Mouse (Mus musculus) megakaryocyte-erythroid progenitor cell, adult 5-6 weeks (primary cell): ENCODE results near the gene Lamb1. TPM values are rescaled to one million over a fixed set of nuclear protein-coding genes. Genes with fewer than 3 reads are reported as not detected.

ENCODE experiments used
- ATAC-seq: replicated peaks from 2 replicates; pipeline ENCODE4 v1.8.0; 2016; ENCODE audit warnings: mild to moderate bottlenecking, inconsistent platforms; ENCODE audit not compliant: severe bottlenecking, poor library complexity, low FRiP score, low TSS enrichment
- total RNA-seq, 2 experiments: library from RNA; stranded (forward) in 1 of 2; stranded (reverse) in 1 of 2; fragments of 200-1000, 215-1000 nt in 1 of 2; fragments of >200 nt in 1 of 2; fragmentation: Nextera tagmentation in 1 of 2; gene quantifications; 2 replicates each; pipeline ENCODE4 v1.2.3; 2014 to 2017

Lamb1 gene
- total RNA-seq, 2 experiments from 2014 or later = not detected

DNA sequence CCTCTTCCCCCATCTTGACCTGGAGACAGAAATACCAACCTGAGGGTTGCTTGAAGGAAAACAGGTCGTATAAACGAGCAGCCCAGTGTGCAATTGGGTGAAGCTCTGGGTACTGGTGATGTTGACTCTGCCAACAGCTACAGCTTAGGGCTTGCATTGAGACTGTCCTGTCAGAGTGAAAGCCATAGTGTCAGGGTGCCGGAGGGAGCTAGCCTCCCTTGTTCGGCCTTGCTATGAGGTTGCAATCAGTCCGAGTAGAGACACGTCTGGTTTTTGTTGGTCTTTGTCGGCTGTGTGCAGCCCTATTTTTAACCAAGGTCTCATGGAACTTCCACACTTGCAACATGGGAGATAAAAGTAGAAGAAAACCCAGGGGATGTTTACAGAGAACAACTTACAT lies 15.3 kb downstream of the Lamb1 start:
- ATAC-seq = no peak

DNA sequence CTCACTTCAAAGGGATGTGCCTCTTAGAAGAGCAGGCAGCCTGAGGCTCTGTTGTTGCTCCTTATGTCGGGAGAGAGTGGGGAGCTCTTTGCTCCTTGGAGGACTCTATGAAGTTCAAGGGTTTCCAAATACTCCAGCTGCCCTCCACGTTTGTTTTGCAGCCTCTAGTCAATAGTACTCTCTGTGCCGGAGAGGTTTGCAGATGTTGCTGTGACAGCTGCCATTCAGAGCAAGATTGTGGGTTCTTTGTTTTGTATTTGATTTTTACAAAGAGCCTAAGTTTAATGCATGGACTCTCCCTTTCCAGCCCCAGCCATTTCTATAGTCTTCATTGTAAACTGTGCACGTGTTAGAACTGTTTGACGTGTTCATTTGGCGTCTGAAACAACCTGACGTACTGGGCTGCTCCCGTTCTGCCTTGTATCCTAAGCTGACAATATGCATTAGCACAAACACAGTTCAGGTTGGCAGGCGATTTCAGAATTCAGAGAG lies 16.1 kb downstream of the Lamb1 start:
- no peak for ATAC-seq

DNA sequence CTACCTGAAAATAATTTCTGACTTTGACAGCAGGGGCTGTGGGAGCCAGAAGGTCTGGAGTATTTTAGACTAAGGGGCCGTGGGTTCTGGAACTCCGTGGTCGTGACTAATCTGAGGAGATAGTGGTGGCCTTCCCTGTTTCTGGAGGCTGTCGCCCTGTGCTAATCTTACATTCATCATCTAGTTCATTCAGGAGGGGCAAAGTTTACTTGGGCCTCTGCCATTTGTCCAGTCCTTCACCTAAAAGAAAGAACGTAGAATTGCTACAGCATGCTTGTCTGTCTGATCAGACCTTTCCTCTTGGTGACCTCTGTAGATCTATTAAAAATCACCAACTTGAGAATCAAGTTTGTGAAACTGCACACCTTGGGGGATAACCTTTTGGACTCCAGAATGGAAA lies 17.2 kb downstream of the Lamb1 start:
- ATAC-seq = no peak

DNA sequence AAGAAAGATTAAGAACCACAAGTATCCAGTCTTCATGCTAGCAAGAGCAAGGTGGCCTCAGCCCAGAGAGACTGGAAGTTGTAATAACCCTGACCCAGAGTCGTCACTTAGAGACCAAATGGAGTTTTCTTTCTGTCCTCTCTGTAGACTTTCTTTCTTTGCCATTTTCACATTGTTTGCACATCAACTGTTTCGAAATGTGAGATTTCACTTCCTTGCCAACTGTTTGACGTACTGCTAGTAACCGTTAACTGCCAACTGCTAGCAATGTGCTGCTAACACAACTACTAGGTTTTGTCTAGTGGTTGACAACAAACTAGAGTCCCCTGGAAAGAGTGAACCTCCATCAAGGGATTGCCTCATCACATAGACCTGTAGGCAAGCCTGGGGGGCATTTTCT lies 18.1 kb downstream of the Lamb1 start:
- no peak for ATAC-seq

DNA sequence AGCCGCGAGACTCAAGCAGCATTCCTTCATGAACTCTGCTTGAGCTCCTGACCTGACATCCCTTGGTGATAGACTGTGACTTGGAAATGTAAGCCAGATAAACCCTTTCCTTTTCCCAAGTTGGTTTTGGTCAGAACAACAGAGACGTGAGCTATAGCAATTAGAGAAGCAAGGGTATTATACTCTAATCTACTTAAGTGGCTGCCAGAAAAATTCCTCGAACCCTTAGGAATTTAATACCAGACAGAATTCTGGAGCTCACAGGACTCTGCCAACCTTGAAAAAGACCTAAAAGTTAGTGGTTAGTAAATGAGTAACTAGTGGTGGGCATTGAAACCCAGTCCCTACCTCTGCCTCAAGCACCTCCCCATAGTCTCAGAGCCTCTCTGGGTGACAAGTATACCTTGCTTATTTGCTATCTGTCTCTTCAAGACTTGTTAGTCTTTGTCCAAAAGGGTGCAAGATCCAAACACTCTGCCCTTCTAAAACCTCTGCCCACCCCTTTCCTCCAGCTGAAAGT lies 18.6 kb downstream of the Lamb1 start:
- ATAC-seq = no peak

DNA sequence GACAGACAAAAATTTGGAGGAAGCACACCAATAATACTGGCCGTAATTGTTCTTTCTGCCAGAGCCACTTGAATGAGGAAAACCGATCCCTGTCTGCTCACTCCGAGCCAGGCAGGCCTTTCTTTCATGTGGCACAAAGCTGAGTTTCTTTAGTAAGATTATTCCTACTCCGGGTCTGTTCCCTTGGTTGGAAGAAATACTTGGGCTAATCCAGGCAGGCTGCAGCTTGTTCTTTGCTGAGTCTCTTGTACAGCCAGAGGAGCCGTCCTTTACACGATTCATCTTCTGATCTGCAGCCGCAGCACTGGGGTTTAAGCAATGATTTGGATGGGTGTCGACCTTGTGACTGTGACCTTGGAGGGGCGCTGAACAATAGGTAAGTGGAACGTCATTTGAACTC lies 24.0 kb downstream of the Lamb1 start:
- ATAC-seq = no peak

DNA sequence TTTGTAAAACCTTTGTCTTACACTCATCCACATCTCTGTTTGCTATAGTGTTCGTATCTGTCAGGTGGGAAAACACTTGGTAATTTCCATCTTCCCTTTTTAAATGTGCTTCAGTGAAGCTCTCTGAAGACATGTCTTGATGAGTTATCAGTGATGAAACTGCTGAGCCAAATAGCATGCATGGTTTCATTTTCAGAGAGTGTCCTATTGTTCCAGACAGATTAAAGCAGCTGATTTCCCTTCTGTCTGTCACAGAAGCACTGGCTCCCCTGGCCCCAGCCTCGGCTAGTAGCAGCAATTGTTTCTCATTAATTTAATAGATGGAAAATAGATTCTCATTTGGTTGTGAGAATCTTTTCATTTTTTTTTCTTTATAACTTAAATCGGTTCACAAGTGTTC lies 25.9 kb downstream of the Lamb1 start:
- no peak for ATAC-seq

DNA sequence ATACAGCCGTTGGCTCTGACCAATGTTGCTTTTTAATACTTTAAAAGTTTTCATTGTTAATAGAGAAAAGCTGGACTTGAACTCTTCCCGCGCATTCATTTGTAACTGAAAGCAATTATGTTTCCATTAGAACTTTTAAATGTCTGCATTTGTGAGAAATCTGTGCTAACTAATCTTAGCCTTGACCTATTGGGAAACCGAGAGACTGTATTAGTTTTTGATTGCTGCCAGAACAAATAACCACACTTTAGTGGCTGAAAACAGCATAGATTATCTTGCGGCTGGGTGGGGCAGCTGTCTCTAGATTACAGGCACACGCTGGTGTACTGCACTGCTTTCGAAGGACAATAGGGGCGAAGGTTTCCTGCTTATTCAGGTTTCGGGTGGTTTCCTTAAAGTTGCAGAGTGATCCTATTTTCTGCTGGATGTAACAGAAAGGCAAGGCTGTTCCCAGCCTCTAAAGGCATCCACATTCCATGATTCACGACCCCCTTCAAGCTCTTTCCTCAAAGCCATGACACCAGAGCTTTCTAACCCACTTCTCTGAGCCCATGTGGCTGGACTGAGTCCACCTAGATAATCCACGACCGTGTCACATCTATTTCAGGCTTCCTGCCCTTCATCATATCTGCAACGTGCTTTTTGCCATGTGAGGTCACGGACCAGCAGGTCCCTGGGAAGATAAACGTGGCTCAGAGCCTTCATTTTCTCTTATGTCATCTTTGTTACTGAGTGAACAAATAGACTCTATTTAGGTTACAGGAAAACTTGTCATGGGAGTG lies 28.5 kb downstream of the Lamb1 start:
- no peak for ATAC-seq

DNA sequence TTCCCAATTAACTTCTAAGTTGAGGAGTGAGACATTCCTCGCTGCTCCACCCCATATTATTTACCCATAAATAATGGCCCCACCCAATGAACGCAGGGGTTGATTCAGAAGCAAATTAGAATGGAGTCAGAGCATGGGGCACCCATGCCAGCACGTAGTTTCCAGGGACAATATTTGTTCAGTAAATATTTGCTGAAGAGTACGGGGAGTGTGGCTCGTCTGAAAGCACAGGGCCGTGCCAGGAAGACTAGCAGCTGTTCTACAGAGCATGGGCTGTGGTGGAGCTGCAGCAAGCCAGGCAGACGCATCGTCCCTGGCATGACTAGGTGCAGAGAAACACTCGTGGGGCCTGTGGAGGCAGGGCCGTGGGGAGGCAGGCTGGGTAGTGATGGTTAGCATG lies 29.5 kb downstream of the Lamb1 start:
- no peak for ATAC-seq

DNA sequence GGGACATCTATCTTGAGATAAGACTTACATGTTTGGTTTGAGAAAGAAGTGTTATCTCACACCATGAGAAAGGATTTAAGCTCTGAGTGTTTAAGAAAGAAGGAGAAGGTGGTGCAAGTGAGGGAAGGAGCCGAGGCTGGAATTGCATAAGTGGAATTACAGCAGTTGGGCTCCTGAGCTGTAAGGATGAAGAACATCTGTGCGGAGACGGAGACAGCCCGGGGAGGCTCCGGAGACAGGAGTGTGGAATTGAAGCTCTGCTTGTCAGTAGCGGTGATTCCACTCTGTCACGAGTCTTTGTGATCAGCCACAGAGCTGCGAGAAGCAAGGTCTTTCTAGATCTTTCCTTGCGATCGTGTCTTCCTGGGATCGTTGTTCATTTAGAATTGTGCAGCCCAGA lies 30.0 kb downstream of the Lamb1 start:
- no peak for ATAC-seq

DNA sequence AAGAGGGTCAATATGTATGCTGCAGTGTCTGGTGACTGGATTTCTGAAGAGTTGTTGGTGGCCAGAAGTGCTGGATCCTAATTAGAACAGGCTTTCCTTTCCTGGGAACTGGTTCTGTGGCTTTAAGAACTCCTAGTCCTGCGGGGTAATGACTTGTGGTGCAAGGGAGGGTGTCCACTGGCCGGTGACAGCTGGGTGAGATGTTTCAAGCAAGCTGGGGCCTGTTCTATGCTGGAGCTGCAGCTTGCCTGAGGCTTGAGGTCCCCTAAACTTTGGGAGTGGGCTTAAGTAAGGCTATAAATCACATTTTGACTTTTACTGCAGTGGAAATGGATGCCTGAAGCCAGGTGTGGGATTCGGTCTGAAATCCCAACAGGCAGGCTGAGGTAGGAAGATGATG lies 30.5 kb downstream of the Lamb1 start:
- ATAC-seq = no peak

DNA sequence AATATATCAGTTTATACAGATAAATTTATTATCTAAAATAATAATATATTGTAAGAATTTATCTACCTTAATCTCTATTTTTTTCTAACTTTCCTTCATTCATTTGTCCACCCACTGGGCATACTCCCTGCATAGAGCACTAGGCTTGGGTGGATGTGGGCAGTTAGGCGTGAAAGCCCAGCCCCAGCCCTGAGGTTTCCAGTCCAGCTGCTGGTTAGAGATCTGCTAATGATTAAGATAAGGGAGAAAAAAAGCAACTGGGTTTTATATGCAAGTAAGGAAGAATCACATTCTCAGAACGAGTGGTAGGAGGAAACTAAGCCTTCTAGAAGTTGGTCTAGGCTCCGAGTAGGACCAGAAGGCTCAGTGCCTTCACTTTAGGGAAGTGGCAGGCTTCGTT lies 31.1 kb downstream of the Lamb1 start:
- no peak for ATAC-seq

DNA sequence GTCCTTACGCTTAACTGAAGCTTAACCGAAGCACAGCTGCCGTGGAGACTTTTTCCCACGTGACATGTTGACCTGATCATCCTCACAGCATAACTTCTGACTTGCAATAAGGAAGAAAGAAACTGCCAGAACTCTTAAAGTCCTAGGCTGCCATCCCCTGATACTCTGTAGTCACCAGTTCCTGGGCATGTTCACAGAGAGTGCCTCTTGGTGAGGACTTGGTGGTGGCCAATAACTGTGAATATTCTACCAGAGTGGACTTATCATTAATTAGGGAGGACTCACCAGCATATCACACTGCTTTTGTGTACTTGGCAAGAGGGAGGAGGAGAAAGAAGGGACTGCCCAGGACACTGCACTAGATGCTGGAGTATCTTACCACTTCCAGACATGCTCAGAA lies 33.1 kb downstream of the Lamb1 start:
- no peak for ATAC-seq

DNA sequence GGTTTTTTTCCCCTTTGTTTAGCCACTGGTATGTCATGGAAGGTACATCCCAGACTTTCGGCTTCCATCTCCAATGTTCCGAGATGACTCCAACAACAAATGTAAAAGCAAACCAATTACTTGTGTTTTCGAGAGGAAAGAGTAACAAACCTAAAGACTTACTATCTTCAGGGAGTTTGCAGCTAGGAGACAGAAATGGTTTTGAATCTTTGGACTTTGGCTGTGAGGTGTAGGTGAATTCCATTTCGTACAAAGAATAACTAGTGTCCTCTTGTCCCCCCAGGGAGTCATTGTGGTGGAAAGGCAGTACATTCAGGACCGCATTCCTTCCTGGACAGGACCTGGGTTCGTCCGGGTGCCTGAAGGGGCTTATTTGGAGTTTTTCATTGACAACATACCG lies 33.5 kb downstream of the Lamb1 start:
- no peak for ATAC-seq

DNA sequence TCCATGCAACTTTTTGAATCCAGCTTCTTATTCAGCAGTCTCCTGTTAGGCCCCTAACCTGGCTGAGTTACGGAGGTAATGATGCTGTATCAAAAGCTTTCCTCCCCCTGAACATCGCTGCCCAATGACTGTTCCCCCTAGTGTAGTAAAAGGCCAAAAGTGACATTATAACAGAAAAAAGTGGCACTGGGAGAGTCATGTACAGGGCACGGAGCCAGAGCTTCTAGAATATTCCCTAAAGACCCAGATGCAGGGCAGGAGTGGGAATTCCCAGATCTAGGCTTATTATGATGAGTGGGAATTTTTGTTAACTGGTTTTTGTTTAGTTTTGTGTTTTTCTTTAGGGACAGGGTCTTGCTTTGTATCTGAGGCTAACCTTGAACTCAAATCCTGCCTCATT lies 34.1 kb downstream of the Lamb1 start:
- no peak for ATAC-seq

DNA sequence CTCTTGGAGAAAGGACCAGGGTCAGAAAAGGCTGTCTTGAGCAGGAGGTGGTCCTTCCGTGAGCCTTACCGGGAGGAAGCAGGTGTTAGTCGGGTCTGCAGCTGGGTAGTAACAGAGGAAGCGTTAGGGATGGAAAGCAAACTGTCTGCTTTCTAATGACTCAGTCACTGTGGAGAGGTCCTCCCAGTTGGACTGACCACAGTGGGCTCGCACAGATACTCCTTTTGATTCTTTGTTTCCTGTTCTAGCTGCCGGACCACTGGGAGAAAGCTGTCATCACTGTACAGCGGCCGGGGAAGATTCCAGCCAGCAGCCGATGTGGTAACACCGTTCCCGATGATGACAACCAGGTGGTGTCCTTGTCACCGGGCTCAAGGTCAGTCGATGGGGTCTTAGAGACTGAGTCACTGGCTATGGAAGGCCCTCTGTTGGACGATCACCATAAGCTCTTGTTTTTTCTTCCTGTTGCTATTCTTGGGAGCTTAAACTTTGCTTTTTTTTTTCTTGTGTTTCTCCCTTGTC lies 34.7 kb downstream of the Lamb1 start:
- ATAC-seq = no peak

DNA sequence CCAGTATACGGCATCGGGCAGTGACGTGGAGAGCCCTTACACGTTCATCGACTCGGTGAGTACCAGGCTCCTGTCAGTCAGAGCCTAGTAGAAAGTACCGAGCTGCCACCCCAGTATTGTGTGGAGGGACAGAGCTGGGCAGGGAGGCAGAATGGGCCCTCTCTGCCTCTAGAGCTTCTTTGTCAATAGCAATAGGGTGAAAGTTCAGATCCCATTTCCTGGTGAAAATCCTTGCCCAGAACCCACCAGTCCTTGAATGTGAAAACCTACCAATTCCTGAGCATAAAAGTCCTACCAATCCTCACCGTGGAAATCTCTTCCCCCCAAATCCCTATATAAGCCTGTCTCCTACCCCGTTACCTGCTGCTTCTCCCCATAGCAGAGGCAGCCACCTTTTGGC lies 35.2 kb downstream of the Lamb1 start:
- no peak for ATAC-seq

DNA sequence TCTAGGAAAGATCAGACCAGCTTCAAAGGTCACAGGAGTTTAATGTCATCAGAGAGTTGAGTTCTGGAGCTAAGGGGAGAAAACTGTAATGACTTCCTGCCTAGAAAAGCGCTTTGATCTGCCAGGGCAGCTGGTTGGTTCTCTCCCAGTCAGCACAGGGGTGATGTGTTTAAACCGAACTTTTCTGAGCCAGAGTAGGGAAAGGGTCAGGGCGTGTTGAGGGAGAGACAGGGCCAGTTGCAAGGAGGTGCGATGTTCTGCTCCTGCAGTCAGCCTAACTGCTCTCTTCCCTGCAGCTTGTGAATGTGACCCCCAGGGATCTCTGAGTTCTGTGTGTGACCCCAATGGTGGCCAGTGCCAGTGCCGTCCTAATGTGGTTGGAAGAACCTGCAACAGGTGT lies 37.2 kb downstream of the Lamb1 start:
- ATAC-seq = no peak

DNA sequence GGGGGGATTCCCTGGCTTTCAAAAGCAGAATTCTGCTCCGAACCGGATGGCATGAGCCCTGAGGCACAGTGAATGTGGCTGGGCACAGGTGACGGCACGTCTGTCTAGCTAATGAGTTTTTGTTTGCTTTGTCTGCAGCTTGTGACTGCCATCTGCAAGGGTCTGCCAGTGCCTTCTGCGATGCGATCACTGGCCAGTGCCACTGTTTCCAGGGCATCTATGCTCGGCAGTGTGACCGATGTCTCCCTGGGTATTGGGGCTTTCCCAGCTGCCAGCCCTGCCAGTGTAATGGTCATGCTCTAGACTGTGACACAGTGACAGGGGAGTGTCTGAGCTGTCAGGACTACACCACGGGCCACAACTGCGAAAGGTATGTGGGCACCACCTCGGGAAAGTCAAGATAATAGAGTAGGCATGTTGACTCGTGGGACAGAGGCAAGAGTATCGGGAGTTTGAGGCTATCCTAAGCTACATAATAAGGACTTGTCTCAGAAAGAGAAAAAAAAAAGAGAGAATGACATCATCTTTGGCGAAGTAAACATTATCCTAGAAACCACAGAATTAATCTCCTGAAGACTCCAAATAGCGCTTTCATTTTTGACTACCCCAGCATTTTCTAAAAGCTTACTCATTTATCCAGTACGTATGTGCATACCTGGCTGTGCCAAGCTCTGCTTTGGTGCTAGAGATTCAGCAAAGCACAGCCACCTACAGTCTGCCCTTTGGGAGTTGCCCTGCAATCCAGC lies 37.9 kb downstream of the Lamb1 start:
- no peak for ATAC-seq

DNA sequence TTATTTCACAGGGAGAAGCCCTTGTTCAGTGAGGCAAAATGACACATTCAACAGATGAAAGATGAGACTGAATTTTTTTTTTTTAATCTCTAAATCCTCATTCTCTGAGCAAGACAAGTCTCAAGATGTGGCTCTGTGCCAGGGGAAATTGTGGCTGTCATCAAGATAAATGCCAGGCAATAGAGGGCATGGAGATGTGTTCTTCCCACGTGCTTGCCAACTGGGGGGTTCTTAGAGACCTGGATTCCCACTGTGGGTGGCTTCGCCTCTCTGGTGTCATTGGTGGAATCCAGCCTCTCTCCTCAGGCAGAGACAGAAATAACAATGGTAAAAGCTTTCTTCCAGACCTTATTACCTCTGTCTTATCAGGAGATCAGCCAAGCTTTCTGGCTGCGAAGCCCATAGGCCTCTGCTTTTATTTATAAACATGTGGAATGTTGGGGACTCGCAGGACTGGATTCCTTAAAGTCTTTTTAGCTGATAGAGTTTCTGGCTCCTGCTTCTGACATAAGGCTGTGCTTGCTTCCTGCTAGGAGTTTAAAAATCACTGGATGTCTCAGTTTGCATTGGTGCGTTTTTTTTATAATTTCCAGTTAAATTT lies 41.1 kb downstream of the Lamb1 start:
- no peak for ATAC-seq
